Mouse (Mus musculus) small intestine, adult 10 weeks (tissue): ENCODE measurements around the gene Ivns1abp. TPM values are rescaled to one million over a fixed set of nuclear protein-coding genes. Genes with fewer than 3 reads are reported as not detected.

Source experiments
- polyA plus RNA-seq: library from polyadenylated mRNA; stranded (reverse); fragments of 350-450 nt; fragmentation: Illumina TruSeq; extraction: RNeasy Lipid Tissue Mini Kit (QIAGEN cat#74804); gene quantifications from one replicate; pipeline ENCODE4 v1.2.3, GENCODE M21; 2014; ENCODE audit warnings: low replicate concordance

The Ivns1abp gene
- 808 TPM for polyA plus RNA-seq

DNA sequence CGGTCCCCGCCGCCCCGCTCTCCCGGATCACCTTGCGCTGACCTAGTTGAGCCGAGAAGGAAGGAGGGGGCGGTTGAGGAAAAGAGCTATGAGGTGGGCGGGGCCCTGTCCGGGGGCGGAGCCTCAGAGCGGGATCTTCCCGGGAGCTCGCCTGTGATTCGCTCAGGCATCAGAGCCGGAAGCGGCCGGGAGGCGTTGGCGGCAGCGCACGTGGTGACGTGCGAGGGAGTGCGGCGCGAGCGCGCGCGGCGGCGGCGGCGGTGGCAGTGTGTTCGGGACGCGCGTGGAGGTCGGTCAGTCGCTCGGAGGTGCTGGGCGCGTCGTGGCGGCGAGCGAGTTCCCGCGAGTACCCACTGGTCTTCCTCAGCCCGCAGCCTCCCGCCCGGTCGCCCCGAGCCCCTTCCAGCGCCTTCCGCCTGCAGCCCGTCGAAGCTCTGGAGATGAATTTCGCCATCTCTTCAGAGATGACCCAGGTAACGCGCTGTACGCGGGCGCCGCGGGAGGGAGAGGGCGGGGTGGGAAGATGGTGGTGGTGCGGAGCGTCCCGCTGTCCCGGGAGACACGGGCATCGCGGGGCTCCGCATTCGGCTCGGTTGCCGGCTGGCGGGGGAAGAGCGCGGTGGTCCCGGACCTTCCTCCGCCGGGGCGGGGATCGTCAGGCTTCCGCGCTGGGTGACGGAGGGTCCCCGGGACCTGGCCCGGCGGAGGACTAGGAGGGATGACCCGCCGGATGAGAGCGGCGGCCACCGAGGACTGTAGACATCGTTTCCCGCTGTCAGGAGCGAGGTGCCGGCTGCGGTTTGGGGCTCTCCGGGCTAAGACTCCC, at the start of gene Ivns1abp:
TSS of gene Ivns1abp (plus strand) at position 195 of the 826 bp plus-strand sequence.

Other genes with a start within 250 kb of the Ivns1abp start
- not detected for gene Gm47985, start 161.9 kb upstream of the Ivns1abp start, polyA plus RNA-seq
- gene Gm8947, start 152.1 kb upstream of the Ivns1abp start, polyA plus RNA-seq, result not detected
- gene Gm47995, start 146.0 kb upstream of the Ivns1abp start, polyA plus RNA-seq, result not detected
- not detected for gene 3110040M04Rik, start 140.4 kb upstream of the Ivns1abp start, polyA plus RNA-seq
- gene Gm47996, start 134.3 kb upstream of the Ivns1abp start, polyA plus RNA-seq, result not detected
- gene Swt1, start 84.0 kb downstream of the Ivns1abp start, polyA plus RNA-seq, result 91.8 TPM
- 70.3 TPM for gene Trmt1l, start 84.1 kb downstream of the Ivns1abp start, polyA plus RNA-seq
- 65.1 TPM for gene Rnf2, start 156.5 kb downstream of the Ivns1abp start, polyA plus RNA-seq
- 5.6 TPM for gene Fam129a, start 226.7 kb downstream of the Ivns1abp start, polyA plus RNA-seq